Mouse (Mus musculus): ENCODE results near the gene Slc27a5. TPM values are rescaled to one million over a fixed set of nuclear protein-coding genes. Genes with fewer than 3 reads are reported as not detected.
A peak's percentile ranks its signal among the peaks of the same experiment; 100 is the strongest.

Gene Slc27a5
- polyA plus RNA-seq, 1 experiment from 2014 or later = 0.75 TPM

- H3K9me3 ChIP-seq (ENCODE audit: control insufficient read depth, low read length) = no peaks in the 10 kb centered on the region
- ATAC-seq = no peak
- no peaks in the 10 kb centered on the region for H3K36me3 ChIP-seq (ENCODE audit: control insufficient read depth, insufficient read depth)
- H3K4me3 ChIP-seq (replicated peaks; ENCODE audit: low read length) = peak within 1 kb of the TSS; percentile 49
- H3K4me2 ChIP-seq (ENCODE audit: low read length) = peak within 1 kb of the TSS; percentile 59
- H3K27me3 ChIP-seq (replicated peaks; ENCODE audit: control insufficient read depth, insufficient read depth, low read length) = no peaks in the 10 kb centered on the region
- WGBS = 11% methylated on average over 26 of the region's 26 CpGs
- H3K4me1 ChIP-seq (replicated peaks; ENCODE audit: control insufficient read depth, insufficient read depth, low read length) = peaks cover 21% of the 10 kb centered on the region
- H3K27ac ChIP-seq (ENCODE audit: low read length) = peak within 1 kb of the TSS; percentile 85
- H3K9ac ChIP-seq (replicated peaks; ENCODE audit: low read depth, low read length) = peak within 1 kb of the TSS; percentile 59
Measured at GRCm38 (mm10) chr7:13010005-13010908, 12.3 kb upstream of the Slc27a5 start, which contains the start of gene Zbtb45. Gene Zbtb45 (minus strand): TSS chr7:13010034.

GRCm38 (mm10) chr7:13009143-13010004 lies 11.4 kb upstream of the Slc27a5 start:
- peak overlapping the region; percentile 59 for H3K4me2 ChIP-seq (ENCODE audit: low read length)
- H3K27ac ChIP-seq (ENCODE audit: low read length) = peak overlapping the region; percentile 85
- H3K36me3 ChIP-seq (ENCODE audit: control insufficient read depth, insufficient read depth) = 0 out of 2 replicates have a peak, but pooled peaks cover 4% of the 10 kb centered on the region
- H3K4me3 ChIP-seq (replicated peaks; ENCODE audit: low read length) = peak overlapping the region; percentile 49
- no peaks in the 10 kb centered on the region for H3K27me3 ChIP-seq (replicated peaks; ENCODE audit: control insufficient read depth, insufficient read depth, low read length)
- no peaks in the 10 kb centered on the region for H3K9me3 ChIP-seq (ENCODE audit: control insufficient read depth, low read length)
- peak overlapping the region; percentile 59 for H3K9ac ChIP-seq (replicated peaks; ENCODE audit: low read depth, low read length)
- H3K4me1 ChIP-seq (replicated peaks; ENCODE audit: control insufficient read depth, insufficient read depth, low read length) = peaks cover 21% of the 10 kb centered on the region
- WGBS = under 1% methylated on average over 42 of the region's 42 CpGs
- ATAC-seq = peak; percentile 89

GRCm38 (mm10) chr7:13007341-13008092 lies 9.5 kb upstream of the Slc27a5 start:
- Histone ChIP-seq H3K27me3 (replicated peaks; ENCODE audit: control insufficient read depth, insufficient read depth, low read length) (no peaks in the 10 kb centered on the region), H3K4me3 (replicated peaks; ENCODE audit: low read length) (no peak overlapping the region), H3K4me2 (ENCODE audit: low read length) (no peak overlapping the region), H3K27ac (ENCODE audit: low read length) (no peak overlapping the region), H3K36me3 (ENCODE audit: control insufficient read depth, insufficient read depth) (peaks cover 4% of the 10 kb centered on the region; the same call in 1 of the 2 replicates), H3K9me3 (ENCODE audit: control insufficient read depth, low read length) (no peaks in the 10 kb centered on the region), H3K4me1 (replicated peaks; ENCODE audit: control insufficient read depth, insufficient read depth, low read length) (peaks cover 21% of the 10 kb centered on the region), H3K9ac (replicated peaks; ENCODE audit: low read depth, low read length) (peak overlapping the region; percentile 16; the same call in 1 of the 2 replicates)
- no peak for ATAC-seq
- 43% methylated on average over 57 of the region's 57 CpGs for WGBS

- H3K4me3 ChIP-seq (replicated peaks; ENCODE audit: low read length) = no peak overlapping the region
- H3K27ac ChIP-seq (ENCODE audit: low read length) = no peak overlapping the region
- H3K27me3 ChIP-seq (replicated peaks; ENCODE audit: control insufficient read depth, insufficient read depth, low read length) = no peaks in the 10 kb centered on the region
- WGBS = 87% methylated on average over 10 of the region's 10 CpGs
- H3K9ac ChIP-seq (replicated peaks; ENCODE audit: low read depth, low read length) = no peak overlapping the region
- no peak for ATAC-seq
- peaks cover 4% of the 10 kb centered on the region; the same call in 1 of the 2 replicates for H3K36me3 ChIP-seq (ENCODE audit: control insufficient read depth, insufficient read depth)
- H3K4me1 ChIP-seq (replicated peaks; ENCODE audit: control insufficient read depth, insufficient read depth, low read length) = peaks cover 21% of the 10 kb centered on the region
- no peaks in the 10 kb centered on the region for H3K9me3 ChIP-seq (ENCODE audit: control insufficient read depth, low read length)
- H3K4me2 ChIP-seq (ENCODE audit: low read length) = no peak overlapping the region
Measured at GRCm38 (mm10) chr7:13006531-13006930, 8.5 kb upstream of the Slc27a5 start.

GRCm38 (mm10) chr7:13006011-13006410 lies 8.0 kb upstream of the Slc27a5 start:
- Histone ChIP-seq H3K4me3 (replicated peaks; ENCODE audit: low read length) (no peak overlapping the region), H3K4me2 (ENCODE audit: low read length) (no peak overlapping the region), H3K4me1 (replicated peaks; ENCODE audit: control insufficient read depth, insufficient read depth, low read length) (peaks cover 21% of the 10 kb centered on the region), H3K9ac (replicated peaks; ENCODE audit: low read depth, low read length) (no peak overlapping the region), H3K27me3 (replicated peaks; ENCODE audit: control insufficient read depth, insufficient read depth, low read length) (no peaks in the 10 kb centered on the region), H3K9me3 (ENCODE audit: control insufficient read depth, low read length) (no peaks in the 10 kb centered on the region), H3K27ac (ENCODE audit: low read length) (no peak overlapping the region), H3K36me3 (ENCODE audit: control insufficient read depth, insufficient read depth) (peaks cover 4% of the 10 kb centered on the region; the same call in 1 of the 2 replicates)
- 77% methylated on average over 17 of the region's 17 CpGs for WGBS
- ATAC-seq = no peak

- H3K9me3 ChIP-seq (ENCODE audit: control insufficient read depth, low read length) = no peaks in the 10 kb centered on the region
- H3K9ac ChIP-seq (replicated peaks; ENCODE audit: low read depth, low read length) = no peak overlapping the region
- H3K4me2 ChIP-seq (ENCODE audit: low read length) = no peak overlapping the region
- WGBS = 72% methylated on average over 5 of the region's 5 CpGs
- no peaks in the 10 kb centered on the region for H3K27me3 ChIP-seq (replicated peaks; ENCODE audit: control insufficient read depth, insufficient read depth, low read length)
- H3K27ac ChIP-seq (ENCODE audit: low read length) = no peak overlapping the region
- peaks cover 4% of the 10 kb centered on the region; the same call in 1 of the 2 replicates for H3K36me3 ChIP-seq (ENCODE audit: control insufficient read depth, insufficient read depth)
- H3K4me3 ChIP-seq (replicated peaks; ENCODE audit: low read length) = no peak overlapping the region
- H3K4me1 ChIP-seq (replicated peaks; ENCODE audit: control insufficient read depth, insufficient read depth, low read length) = peaks cover 8% of the 10 kb centered on the region
- no peak for ATAC-seq
Measured at GRCm38 (mm10) chr7:13003380-13003779, 5.4 kb upstream of the Slc27a5 start.

- no peak for ATAC-seq
- no peak overlapping the region for H3K9ac ChIP-seq (replicated peaks; ENCODE audit: low read depth, low read length)
- WGBS = 72% methylated on average over 1 of the region's 1 CpGs
Measured at GRCm38 (mm10) chr7:13001584-13001983, 3.6 kb upstream of the Slc27a5 start.

GRCm38 (mm10) chr7:12998851-12999250 lies 859 bp upstream of the Slc27a5 start, which contains the start of gene Trim28:
Gene Trim28 (plus strand): TSS chr7:12999114.
- Histone ChIP-seq H3K9ac (replicated peaks; ENCODE audit: low read depth, low read length) (no peak within 1 kb of the TSS), H3K27ac (ENCODE audit: low read length) (no peak within 1 kb of the TSS), H3K9me3 (ENCODE audit: control insufficient read depth, low read length) (no peaks in the 10 kb centered on the region), H3K4me3 (replicated peaks; ENCODE audit: low read length) (no peak within 1 kb of the TSS), H3K4me2 (ENCODE audit: low read length) (no peak within 1 kb of the TSS), H3K27me3 (replicated peaks; ENCODE audit: control insufficient read depth, insufficient read depth, low read length) (no peaks in the 10 kb centered on the region), H3K36me3 (ENCODE audit: control insufficient read depth, insufficient read depth) (no peaks in the 10 kb centered on the region), H3K4me1 (replicated peaks; ENCODE audit: control insufficient read depth, insufficient read depth, low read length) (no peaks in the 10 kb centered on the region)
- 82% methylated on average over 3 of the region's 3 CpGs for WGBS
- ATAC-seq = no peak

More at GRCm38 (mm10) chr7:13001584-13001983, 3.6 kb upstream of the Slc27a5 start:
- Histone ChIP-seq H3K27me3 (replicated peaks; ENCODE audit: control insufficient read depth, insufficient read depth, low read length) (no peaks in the 10 kb centered on the region), H3K9me3 (ENCODE audit: control insufficient read depth, low read length) (no peaks in the 10 kb centered on the region), H3K4me1 (replicated peaks; ENCODE audit: control insufficient read depth, insufficient read depth, low read length) (no peaks in the 10 kb centered on the region; the same call in 1 of the 2 replicates), H3K36me3 (ENCODE audit: control insufficient read depth, insufficient read depth) (peaks cover 4% of the 10 kb centered on the region; the same call in 1 of the 2 replicates), H3K27ac (ENCODE audit: low read length) (no peak overlapping the region), H3K4me2 (ENCODE audit: low read length) (no peak overlapping the region), H3K4me3 (replicated peaks; ENCODE audit: low read length) (no peak overlapping the region)
